Mouse (Mus musculus) heart, adult 2 months (tissue): ENCODE data around the gene Nptxr. TPM values are rescaled to one million over a fixed set of nuclear protein-coding genes. Genes with fewer than 3 reads are reported as not detected.
A peak's percentile ranks its signal among the peaks of the same experiment; 100 is the strongest.
"Not testable (repeated sequence)": the region's sequence is repeated elsewhere in the genome, so short reads cannot be mapped to it uniquely, and the experiment has no call there.

Experiments
- DNase-seq, 2 experiments: peaks; one replicate each; pipeline ENCODE4 v3.0.0; 2021
- H3K27ac ChIP-seq: fragments of 200-600 bp; 2 replicates; pipeline ENCODE4 v1.8.1; 2022
- H3K27me3 ChIP-seq: fragments of 200-500 bp; 2 replicates; pipeline ENCODE4 v1.6.1; 2012; ENCODE audit warnings: mild to moderate bottlenecking, low read length, inconsistent platforms, mixed read lengths; ENCODE audit not compliant: control insufficient read depth, insufficient read depth
- H3K36me3 ChIP-seq: fragments of 200-500 bp; 2 replicates; pipeline ENCODE4 v1.6.1; 2012; ENCODE audit warnings: low read length, inconsistent platforms; ENCODE audit not compliant: control insufficient read depth, insufficient read depth
- H3K4me1 ChIP-seq: fragments of 200-500 bp; 2 replicates; pipeline ENCODE4 v1.6.1; 2011; ENCODE audit warnings: low read length; ENCODE audit not compliant: control insufficient read depth, insufficient read depth
- H3K4me3 ChIP-seq: fragments of 200-600 bp; 2 replicates; pipeline ENCODE4 v1.8.1; 2022
- H3K79me2 ChIP-seq: fragments of 200-500 bp; replicated peaks from 2 replicates; pipeline ENCODE4 v1.6.1; 2012; ENCODE audit warnings: mild to moderate bottlenecking, inconsistent platforms, low read length, moderate library complexity, mixed read lengths; ENCODE audit not compliant: control insufficient read depth, insufficient read depth
- H3K9ac ChIP-seq: fragments of 200-500 bp; 2 replicates; pipeline ENCODE4 v1.6.1; 2012; ENCODE audit warnings: low read depth, mild to moderate bottlenecking, control low read depth, inconsistent platforms, low read length, mixed read lengths
- CTCF ChIP-seq: fragments of 200-600 bp; IDR thresholded peaks from 2 replicates; pipeline ENCODE4 v1.8.1; 2022; ENCODE audit warnings: antibody characterized with exemption, mild to moderate bottlenecking, moderate library complexity
- EP300 ChIP-seq: fragments of 200-500 bp; IDR thresholded peaks from 2 replicates; pipeline ENCODE4 v1.6.1; 2011; ENCODE audit warnings: low read depth, low read length, control low read depth; ENCODE audit not compliant: insufficient read depth
- POLR2A ChIP-seq: fragments of 200-500 bp; IDR thresholded peaks from 2 replicates; pipeline ENCODE4 v1.6.1; 2011; ENCODE audit warnings: mild to moderate bottlenecking, low read depth, low read length, control low read depth; ENCODE audit not compliant: insufficient read depth
- WGBS: fragments of 180-500 bp; shearing (Covaris S2); methylation state at CpG from one replicate; pipeline ENCODE4 v1.1.7; 2018; 5-methylcytosine and 5-hydroxymethylcytosine counted together
- intact Hi-C: fragments of 180-260 bp; cut with DNase I; formaldehyde crosslinking; loops from one replicate; pipeline ENCODE4 v1.15.1; 2025
- polyA plus RNA-seq: library from polyadenylated mRNA; depleted of rRNA; stranded (reverse); fragments of >200 nt; gene quantifications from 2 replicates; pipeline ENCODE4 v1.2.3, GENCODE M21; 2012
- total RNA-seq, 2 experiments: library from RNA; stranded (reverse); gene quantifications; 2 replicates each; pipeline ENCODE4 v1.2.3; 2021

The Nptxr gene
- total and polyA plus RNA-seq, 3 experiments = 1.5 to 1.7 (median 1.6) TPM

GRCm38 (mm10) chr15:79825146-79825825 is 20.7 kb upstream of the Nptxr start:
- Histone ChIP-seq H3K4me3 (no peak overlapping the region), H3K36me3 (no peaks in the 10 kb centered on the region), H3K9ac (no peak overlapping the region), H3K4me1 (no peaks in the 10 kb centered on the region), H3K79me2 (no peaks in the 10 kb centered on the region), H3K27me3 (no peaks in the 10 kb centered on the region), H3K27ac (no peak overlapping the region)
- intact Hi-C loops = no loop called here
- no peak for DNase-seq
- WGBS = 74% methylated on average over 14 of the region's 14 CpGs
- peak; percentile 75 for TF ChIP-seq CTCF
- TF ChIP-seq POLR2A = no peak

GRCm38 (mm10) chr15:79823588-79824280 is 19.2 kb upstream of the Nptxr start:
- H3K4me1 ChIP-seq = no peaks in the 10 kb centered on the region
- TF ChIP-seq EP300 (no peak), CTCF (peak; percentile 21)
- WGBS = 54% methylated on average over 19 of the region's 19 CpGs
- no peaks in the 10 kb centered on the region for H3K79me2 ChIP-seq
- no peak overlapping the region for H3K27ac ChIP-seq
- peak; percentile 77 to 78 for DNase-seq
- H3K9ac ChIP-seq = no peak overlapping the region
- no peaks in the 10 kb centered on the region for H3K27me3 ChIP-seq
- no peak overlapping the region for H3K4me3 ChIP-seq
- H3K36me3 ChIP-seq = no peaks in the 10 kb centered on the region
- intact Hi-C loops = no loop called here

- intact Hi-C loops = no loop called here
- no peak overlapping the region for H3K27ac ChIP-seq
Observed at GRCm38 (mm10) chr15:79822265-79823199, 18.0 kb upstream of the Nptxr start.

GRCm38 (mm10) chr15:79818325-79818724 is 13.8 kb upstream of the Nptxr start:
- no peak for DNase-seq
- no peaks in the 10 kb centered on the region for H3K4me1 ChIP-seq
- TF ChIP-seq CTCF (peak; percentile 40), EP300 (no peak), POLR2A (no peak)
- no peaks in the 10 kb centered on the region for H3K27me3 ChIP-seq
- H3K4me3 ChIP-seq = no peak overlapping the region
- H3K27ac ChIP-seq = no peak overlapping the region
- H3K36me3 ChIP-seq = no peaks in the 10 kb centered on the region
- no peaks in the 10 kb centered on the region for H3K79me2 ChIP-seq
- intact Hi-C loops = no loop called here
- H3K9ac ChIP-seq = no peak overlapping the region
- 79% methylated on average over 4 of the region's 4 CpGs for WGBS

More at GRCm38 (mm10) chr15:79822265-79823199, 18.0 kb upstream of the Nptxr start:
- Histone ChIP-seq H3K79me2 (no peaks in the 10 kb centered on the region), H3K36me3 (no peaks in the 10 kb centered on the region), H3K27me3 (no peaks in the 10 kb centered on the region), H3K9ac (no peak overlapping the region), H3K4me3 (no peak overlapping the region), H3K4me1 (no peaks in the 10 kb centered on the region)
- no peak for DNase-seq
- 57% methylated on average over 13 of the region's 13 CpGs for WGBS
- TF ChIP-seq EP300 (no peak), POLR2A (no peak), CTCF (no peak)

GRCm38 (mm10) chr15:79813666-79814258 is 9.2 kb upstream of the Nptxr start:
- H3K36me3 ChIP-seq = no peaks in the 10 kb centered on the region
- WGBS = 34% methylated on average over 8 of the region's 8 CpGs
- TF ChIP-seq POLR2A = no peak
- TF ChIP-seq EP300 = no peak
- no peak for TF ChIP-seq CTCF
- H3K27ac ChIP-seq = no peak overlapping the region
- no peaks in the 10 kb centered on the region for H3K27me3 ChIP-seq
- DNase-seq = no peak
- no peaks in the 10 kb centered on the region for H3K4me1 ChIP-seq
- intact Hi-C loops = no loop called here
- no peak overlapping the region for H3K4me3 ChIP-seq
- no peak overlapping the region for H3K9ac ChIP-seq
- no peaks in the 10 kb centered on the region for H3K79me2 ChIP-seq

- H3K27ac ChIP-seq, DNase-seq, H3K9ac ChIP-seq, intact Hi-C loops, H3K4me3 ChIP-seq, H3K4me1 ChIP-seq, H3K36me3 ChIP-seq, H3K27me3 ChIP-seq, H3K79me2 ChIP-seq: not testable (repeated sequence)
- WGBS = 80% methylated on average over 2 of the region's 2 CpGs
Observed at GRCm38 (mm10) chr15:79812840-79813239, 8.3 kb upstream of the Nptxr start.
